Mouse (Mus musculus) intestine, postnatal 0 days (tissue): ENCODE data around the gene Lama2. TPM values are rescaled to one million over a fixed set of nuclear protein-coding genes. Genes with fewer than 3 reads are reported as not detected.

ENCODE experiments used
- ATAC-seq: fragments of 200-750 bp; cut with Nextera tagmentation; 2 replicates; pipeline ENCODE4 v1.8.0; 2017; ENCODE audit warnings: mild to moderate bottlenecking, moderate TSS enrichment, moderate library complexity
- H3K27ac ChIP-seq: fragments of 300-500 bp; sonication (generic); 2 replicates; pipeline ENCODE4 v1.5.1; 2014; ENCODE audit warnings: mild to moderate bottlenecking, low read depth, low read length, moderate library complexity
- H3K27me3 ChIP-seq: fragments of 300-500 bp; sonication (generic); replicated peaks from 2 replicates; pipeline ENCODE4 v1.6.1; 2014; ENCODE audit warnings: low read length, mixed read lengths; ENCODE audit not compliant: control insufficient read depth, insufficient read depth
- H3K36me3 ChIP-seq: fragments of 300-500 bp; sonication (generic); 2 replicates; pipeline ENCODE4 v1.6.1; 2014; ENCODE audit warnings: mild to moderate bottlenecking, moderate library complexity; ENCODE audit not compliant: control insufficient read depth, insufficient read depth
- H3K4me1 ChIP-seq: fragments of 300-500 bp; sonication (generic); replicated peaks from 2 replicates; pipeline ENCODE4 v1.6.1; 2014; ENCODE audit warnings: antibody characterized with exemption, low read length, mixed read lengths; ENCODE audit not compliant: control insufficient read depth, insufficient read depth
- H3K4me2 ChIP-seq: fragments of 300-500 bp; sonication (generic); replicated peaks from 2 replicates; pipeline ENCODE4 v1.6.1; 2014; ENCODE audit warnings: low read depth, mild to moderate bottlenecking, moderate library complexity
- H3K4me3 ChIP-seq: fragments of 300-500 bp; sonication (generic); 2 replicates; pipeline ENCODE4 v1.5.1; 2014; ENCODE audit warnings: low read depth, low read length
- H3K9ac ChIP-seq: fragments of 300-500 bp; sonication (generic); 2 replicates; pipeline ENCODE4 v1.6.1; 2014; ENCODE audit warnings: mild to moderate bottlenecking, low read depth, low read length
- H3K9me3 ChIP-seq: fragments of 300-500 bp; sonication (generic); 2 replicates; pipeline ENCODE4 v1.6.1; 2016; ENCODE audit warnings: mixed run types; ENCODE audit not compliant: control insufficient read depth
- CTCF ChIP-seq: sonication (generic); IDR thresholded peaks from 2 replicates; pipeline ENCODE4 v1.5.1; 2016; ENCODE audit warnings: low read depth, mild to moderate bottlenecking, control low read depth, antibody characterized with exemption, moderate library complexity
- WGBS: fragments of 180-500 bp; shearing (Covaris S2); extraction: QIAGEN DNeasy Blood & Tissue Kit; methylation state at CpG from one replicate; pipeline ENCODE4 v1.1.7; 2014; 5-methylcytosine and 5-hydroxymethylcytosine counted together
- polyA plus RNA-seq: library from polyadenylated mRNA; unstranded; fragments of >200 nt; fragmentation: Nextera tagmentation; extraction: Ambion mirVana; gene quantifications from 2 replicates; pipeline ENCODE4 v1.2.1, GENCODE M21; 2015

Lama2 gene
- polyA plus RNA-seq, 1 experiment from 2014 or later: 6.9 TPM

- no peak for ATAC-seq
- WGBS: 84% methylated on average over 4 of the region's 4 CpGs
- no peaks in the 10 kb centered on the region for H3K27me3 ChIP-seq
Measured at GRCm38 (mm10) chr10:27322410-27322990, 297.1 kb downstream of the Lama2 start.

GRCm38 (mm10) chr10:27307444-27307843 lies 312.1 kb downstream of the Lama2 start:
- no peak overlapping the region for H3K9ac ChIP-seq
- no peak overlapping the region for H3K4me2 ChIP-seq
- no peak overlapping the region for H3K4me3 ChIP-seq
- no peak for TF ChIP-seq CTCF
- no peak overlapping the region for H3K27ac ChIP-seq
- 65% methylated on average over 8 of the region's 8 CpGs for WGBS
- no peaks in the 10 kb centered on the region for H3K9me3 ChIP-seq
- no peaks in the 10 kb centered on the region for H3K27me3 ChIP-seq
- H3K4me1 ChIP-seq: no peaks in the 10 kb centered on the region
- ATAC-seq: no peak
- no peaks in the 10 kb centered on the region for H3K36me3 ChIP-seq

More at GRCm38 (mm10) chr10:27322410-27322990, 297.1 kb downstream of the Lama2 start:
- no peak overlapping the region for H3K4me3 ChIP-seq
- no peak for TF ChIP-seq CTCF
- H3K4me1 ChIP-seq: no peaks in the 10 kb centered on the region
- no peak overlapping the region for H3K9ac ChIP-seq
- H3K27ac ChIP-seq: no peak overlapping the region
- no peaks in the 10 kb centered on the region for H3K9me3 ChIP-seq
- H3K4me2 ChIP-seq: no peak overlapping the region
- H3K36me3 ChIP-seq: no peaks in the 10 kb centered on the region

DNA sequence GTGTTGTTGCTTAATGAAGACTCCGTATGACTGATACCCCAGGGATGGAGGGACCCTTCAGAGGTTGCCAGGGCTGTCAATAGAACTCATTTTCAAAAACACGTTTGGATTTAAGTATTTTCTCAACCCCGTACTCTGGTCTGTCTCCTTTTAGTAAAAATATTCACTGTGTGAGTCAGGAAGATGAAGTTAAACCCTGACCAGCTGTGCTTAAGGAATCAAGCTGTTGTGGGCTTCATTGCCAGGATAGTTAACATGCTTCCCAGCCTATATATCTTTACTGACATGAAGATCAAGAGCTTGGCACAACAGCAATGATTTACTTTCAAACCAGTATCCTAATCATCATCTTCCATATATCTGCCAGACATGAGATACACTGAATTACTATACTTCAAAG lies 314.3 kb downstream of the Lama2 start:
- H3K4me1 ChIP-seq: no peaks in the 10 kb centered on the region
- TF ChIP-seq CTCF: no peak
- no peak overlapping the region for H3K27ac ChIP-seq
- no peak for ATAC-seq
- no peak overlapping the region for H3K9ac ChIP-seq
- no peaks in the 10 kb centered on the region for H3K9me3 ChIP-seq
- WGBS: 56% methylated on average over 3 of the region's 3 CpGs
- H3K36me3 ChIP-seq: no peaks in the 10 kb centered on the region
- no peaks in the 10 kb centered on the region for H3K27me3 ChIP-seq
- H3K4me3 ChIP-seq: no peak overlapping the region
- H3K4me2 ChIP-seq: no peak overlapping the region

DNA sequence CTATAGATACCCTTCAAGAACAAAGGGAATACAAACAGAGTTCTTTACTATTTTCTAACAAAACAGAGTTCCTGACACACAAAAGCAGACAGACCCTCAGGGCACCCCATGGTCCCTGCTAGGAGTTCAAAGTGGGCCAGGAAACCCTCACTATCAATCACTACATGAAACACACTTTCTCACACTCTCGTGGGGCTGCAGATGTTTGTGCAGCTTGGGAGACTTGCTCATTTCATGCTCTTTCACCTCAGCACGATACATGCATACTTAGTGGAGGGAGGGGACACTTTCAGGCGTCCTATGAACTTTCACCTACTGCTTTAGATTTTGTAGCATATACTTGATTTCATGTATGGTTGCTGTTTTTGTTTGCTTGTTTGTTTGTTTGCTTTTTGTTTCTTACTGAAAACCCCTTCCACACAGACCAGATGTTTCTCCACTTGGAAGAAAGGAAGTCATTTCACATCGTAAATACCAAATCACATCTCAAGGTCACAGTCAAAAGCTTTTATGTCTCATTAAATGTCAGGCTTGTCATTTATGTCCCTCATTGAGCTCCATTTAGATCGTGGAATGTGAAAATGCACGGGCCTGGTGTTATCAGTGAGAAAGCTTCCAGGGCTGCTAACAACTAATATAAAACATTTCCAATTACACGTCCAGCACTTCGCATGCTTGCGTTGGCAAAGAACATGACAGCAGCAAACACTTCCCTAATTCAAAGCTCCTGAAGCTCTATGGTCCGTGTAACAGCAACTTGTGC lies 334.3 kb downstream of the Lama2 start:
- WGBS: 42% methylated on average over 10 of the region's 10 CpGs
- no peaks in the 10 kb centered on the region for H3K27me3 ChIP-seq
- no peak overlapping the region for H3K27ac ChIP-seq
- no peaks in the 10 kb centered on the region for H3K36me3 ChIP-seq
- no peaks in the 10 kb centered on the region for H3K4me1 ChIP-seq
- no peak overlapping the region for H3K9ac ChIP-seq
- no peak overlapping the region for H3K4me2 ChIP-seq
- no peak for ATAC-seq
- H3K4me3 ChIP-seq: no peak overlapping the region
- no peaks in the 10 kb centered on the region for H3K9me3 ChIP-seq
- TF ChIP-seq CTCF: no peak

DNA sequence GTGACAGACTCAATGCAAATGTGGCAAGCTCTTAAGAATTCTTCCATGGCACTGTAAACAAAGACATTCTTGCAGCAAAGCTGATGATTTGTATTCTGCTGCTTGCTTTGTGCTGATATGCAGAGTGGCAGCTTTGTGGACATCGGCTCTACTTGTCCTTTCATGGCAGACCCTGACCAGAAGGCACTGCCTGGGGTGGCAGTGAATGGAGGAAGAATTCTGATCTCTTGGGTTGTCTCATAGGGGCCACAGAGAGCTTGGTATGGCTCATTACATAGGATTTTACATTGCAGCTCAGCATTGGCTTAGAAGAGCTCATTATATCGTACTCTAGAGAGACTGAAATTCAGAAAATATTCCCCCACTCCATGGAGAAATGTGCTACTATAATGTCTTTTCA lies 352.1 kb downstream of the Lama2 start:
- WGBS: 89% methylated on average over 2 of the region's 2 CpGs
- no peaks in the 10 kb centered on the region for H3K9me3 ChIP-seq
- no peaks in the 10 kb centered on the region for H3K27me3 ChIP-seq
- no peak for ATAC-seq
- no peak for TF ChIP-seq CTCF
- H3K27ac ChIP-seq: no peak overlapping the region
- no peak overlapping the region for H3K4me2 ChIP-seq
- no peak overlapping the region for H3K4me3 ChIP-seq
- no peaks in the 10 kb centered on the region for H3K4me1 ChIP-seq
- H3K9ac ChIP-seq: no peak overlapping the region
- H3K36me3 ChIP-seq: no peaks in the 10 kb centered on the region

GRCm38 (mm10) chr10:27265812-27266211 lies 353.7 kb downstream of the Lama2 start:
- no peaks in the 10 kb centered on the region for H3K9me3 ChIP-seq
- H3K9ac ChIP-seq: no peak overlapping the region
- H3K4me3 ChIP-seq: no peak overlapping the region
- H3K27ac ChIP-seq: no peak overlapping the region
- 43% methylated on average over 2 of the region's 2 CpGs for whole genome bisulfite sequencing
- no peak for TF ChIP-seq CTCF
- H3K4me1 ChIP-seq: no peaks in the 10 kb centered on the region
- no peak overlapping the region for H3K4me2 ChIP-seq
- H3K27me3 ChIP-seq: no peaks in the 10 kb centered on the region
- no peak for ATAC-seq
- H3K36me3 ChIP-seq: no peaks in the 10 kb centered on the region
